Mouse (Mus musculus) heart, postnatal 25 days (tissue): ENCODE measurements around the gene Gm10375. TPM values are rescaled to one million over a fixed set of nuclear protein-coding genes. Genes with fewer than 3 reads are reported as not detected.
"Not testable (repeated sequence)": the region's sequence is repeated elsewhere in the genome, so short reads cannot be mapped to it uniquely, and the experiment has no call there.

Experiments used
- DNase-seq: peaks from one replicate; pipeline ENCODE4 v3.0.0; 2022; ENCODE audit warnings: low spot score
- intact Hi-C: fragments of 180-260 bp; cut with DNase I; formaldehyde crosslinking; loops from one replicate; pipeline ENCODE4 v1.15.1; 2025
- total RNA-seq, 2 experiments: library from RNA; stranded (reverse); gene quantifications; 2 replicates each; pipeline ENCODE4 v1.2.3; 2021

The Gm10375 gene
- total RNA-seq = not detected

DNA sequence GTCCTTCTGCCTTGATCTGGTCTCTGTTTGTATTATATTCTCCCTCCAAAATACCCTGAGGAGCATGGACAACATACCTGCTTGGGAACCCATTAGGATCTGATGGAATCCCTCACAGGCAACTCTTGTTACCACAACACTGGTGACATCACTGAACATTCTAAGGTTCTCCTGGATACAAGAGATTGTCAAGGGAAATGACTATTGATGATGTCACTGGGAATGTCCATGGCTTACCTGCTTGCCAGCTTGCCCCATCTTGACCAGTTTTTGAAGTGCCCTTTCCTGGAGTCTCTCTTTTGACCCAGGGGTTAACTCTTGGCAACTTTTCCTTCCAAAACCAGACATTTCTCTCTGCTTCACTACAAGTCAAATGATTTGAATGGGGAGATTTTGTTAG is at the start of gene Gm10375:
Gene Gm10375, minus strand, starts transcription at position 101 of the 400 bp plus-strand sequence.
- intact Hi-C loops, DNase-seq: not testable (repeated sequence)

DNA sequence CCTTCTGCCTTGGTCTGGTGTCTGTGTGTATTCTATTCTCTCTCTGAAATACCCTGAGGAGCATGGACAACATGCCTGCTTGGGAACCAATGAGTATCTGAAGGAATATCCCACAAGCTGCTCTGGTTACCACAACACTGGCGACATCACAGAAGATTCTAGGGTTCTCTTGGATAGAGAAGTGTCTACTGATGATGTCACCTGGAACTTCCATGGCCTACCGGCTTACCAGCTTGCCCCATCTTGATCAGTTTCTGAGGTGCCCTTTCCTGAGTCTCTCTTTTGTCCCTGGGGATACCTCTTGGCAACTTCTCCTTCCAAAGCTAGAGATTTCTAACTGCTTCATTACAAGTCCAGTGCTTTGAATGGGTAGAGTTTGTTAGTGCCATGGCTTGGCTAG is 28.8 kb downstream of the Gm10375 start, which contains the start of gene Gm17654:
Gene Gm17654, minus strand, starts transcription at position 101 of the 400 bp plus-strand sequence.
- intact Hi-C loops, DNase-seq: not testable (repeated sequence)

DNA sequence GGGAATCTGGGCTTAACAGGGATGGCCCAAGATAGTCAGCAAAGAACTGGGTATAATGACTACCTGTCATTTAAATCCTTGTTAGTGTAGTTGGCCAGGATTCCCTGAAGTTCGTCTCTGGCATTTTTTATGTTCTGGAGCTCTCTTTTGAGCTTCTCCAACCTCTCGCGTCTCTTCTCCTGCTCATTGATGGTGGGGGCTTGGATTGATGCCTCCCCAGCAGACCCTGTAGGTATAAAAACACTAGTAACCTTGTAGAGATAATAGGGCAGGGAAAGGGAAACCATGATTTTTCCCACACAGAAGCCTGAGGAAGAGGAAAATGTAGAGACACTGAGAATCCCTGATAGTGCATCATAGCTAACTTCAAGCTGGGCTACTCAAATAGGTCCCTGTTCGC is 29.8 kb downstream of the Gm10375 start:
- intact Hi-C loops, DNase-seq: not testable (repeated sequence)

Other genes with a start within 250 kb of the Gm10375 start
- not detected for gene Gm8138, start 191.7 kb downstream of the Gm10375 start, total RNA-seq
- not detected for gene Gm5799, start 64.4 kb downstream of the Gm10375 start, total RNA-seq
- not detected for gene Gm17654, start 28.9 kb downstream of the Gm10375 start, total RNA-seq
- gene Gm8165, start 69.2 kb upstream of the Gm10375 start, total RNA-seq = not detected
- gene Gm7324, start 89.8 kb upstream of the Gm10375 start, total RNA-seq = under 1 TPM; 0.17 to 0.78 TPM
- gene Gm16506, start 119.5 kb upstream of the Gm10375 start, total RNA-seq = not detected
- gene Gm6526, start 139.9 kb upstream of the Gm10375 start, total RNA-seq = not detected
- gene Gm8180, start 176.7 kb upstream of the Gm10375 start, total RNA-seq = not detected